Comparison of ENCODE assay signal across 19 mouse cellular contexts in genomic region chr15:81122078-81122477, GRCm38 (mm10).
DNase-seq lines count a peak whose midpoint lies in the region; ATAC-seq and TF ChIP-seq lines count a peak whose summit lies in the region.
"Had no signal": no experiment of that assay in that cellular context is flagged by ENCODE, and none has a peak within 500 bp of the region (broad histone marks: within the 10 kb centered on the region; RNA-seq: fewer than 3 reads in every experiment).

No protein-coding gene starts in this region.

- peak overlapping the region; percentile 79 for H3K27ac ChIP-seq in hindbrain, embryonic 10.5 days
- no peak overlapping the region for H3K27ac ChIP-seq in hindbrain, postnatal 0 days
- peak overlapping the region; percentile 34; the same call in 1 of the 2 replicates for H3K27ac ChIP-seq in neural tube, embryonic 11.5 days (ENCODE audit: low read depth, low read length)

- TF ChIP-seq CTCF in hindbrain, postnatal 0 days (IDR thresholded peaks at IDR 0.05; ENCODE audit: low read depth), result no peak

- peaks cover 34% of the 10 kb centered on the region for H3K4me1 ChIP-seq in hindbrain, embryonic 10.5 days (replicated peaks)
- no peaks in the 10 kb centered on the region for H3K4me1 ChIP-seq in hindbrain, postnatal 0 days (ENCODE audit: insufficient read depth, low read length)
- H3K4me1 ChIP-seq in neural tube, embryonic 11.5 days (ENCODE audit: control insufficient read depth, insufficient read depth, low read length), result peaks cover 10% of the 10 kb centered on the region

- 0 out of 2 replicates have a peak, but pooled peaks cover 4% of the 10 kb centered on the region for H3K36me3 ChIP-seq in hindbrain, embryonic 10.5 days
- no peaks in the 10 kb centered on the region for H3K36me3 ChIP-seq in hindbrain, postnatal 0 days (ENCODE audit: insufficient read depth, low read length)
- no peaks in the 10 kb centered on the region for H3K36me3 ChIP-seq in neural tube, embryonic 11.5 days (ENCODE audit: control insufficient read depth, insufficient read depth, low read length)

- H3K4me2 ChIP-seq in hindbrain, postnatal 0 days (ENCODE audit: low read depth, low read length), result no peak overlapping the region
- H3K4me2 ChIP-seq in neural tube, embryonic 11.5 days (ENCODE audit: low read depth), result no peak overlapping the region

- WGBS in hindbrain, embryonic 10.5 days, result 69% methylated on average over 2 of the region's 2 CpGs
- 63% methylated on average over 2 of the region's 2 CpGs for WGBS in hindbrain, postnatal 0 days
- 75% methylated on average over 2 of the region's 2 CpGs for WGBS in neural tube, embryonic 11.5 days

- no peak for ATAC-seq in hindbrain, postnatal 0 days
- ATAC-seq in neural tube, embryonic 11.5 days (ENCODE audit: insufficient read depth, low FRiP score, low TSS enrichment), result no peak
- ATAC-seq: CD4-positive, CD25-positive, alpha-beta regulatory T cell, adult 4 months; liver, postnatal 0 days had no signal

- H3K4me3 ChIP-seq in hindbrain, embryonic 10.5 days, result no peak overlapping the region
- H3K4me3 ChIP-seq in hindbrain, postnatal 0 days (ENCODE audit: low read length), result no peak overlapping the region
- H3K4me3 ChIP-seq in neural tube, embryonic 11.5 days (ENCODE audit: low read depth, low read length), result no peak overlapping the region
- H3K4me3 ChIP-seq: megakaryocyte, embryonic 14.5 days had no signal

- no peaks in the 10 kb centered on the region for H3K9me3 ChIP-seq in hindbrain, embryonic 10.5 days
- no peaks in the 10 kb centered on the region for H3K9me3 ChIP-seq in hindbrain, postnatal 0 days (ENCODE audit: low read length)
- no peaks in the 10 kb centered on the region for H3K9me3 ChIP-seq in neural tube, embryonic 11.5 days (ENCODE audit: control insufficient read depth, low read length)
- H3K9me3 ChIP-seq: G1E; megakaryocyte, embryonic 14.5 days had no signal

- DNase-seq in adrenal gland, adult (ENCODE audit: inconsistent age in 2 of 2, low spot score in 1 of 2), result peak; percentile 25 to 62
- no peak for DNase-seq in adrenal gland, postnatal 4 days (ENCODE audit: low spot score in 2 of 2)
- no peak for DNase-seq in hindbrain, embryonic 10.5 days (ENCODE audit: low spot score)
- no peak for DNase-seq in hindbrain, postnatal 0 days (ENCODE audit: low spot score)
- DNase-seq in neural tube, embryonic 11.5 days (ENCODE audit: low spot score), result no peak
- no peak for DNase-seq in neural tube, embryonic 10.5 days (ENCODE audit: extremely low spot score, low spot score)
- DNase-seq in retina, postnatal 1 day, result peak; percentile 48
- DNase-seq in layer of hippocampus, postnatal 36 days, result no peak
- DNase-seq: cerebellum, postnatal 25 days; gastrocnemius, postnatal 36 days; kidney, adult 2 months; kidney, postnatal 25 days; liver; liver, postnatal 0 days; lung, postnatal 14 days; thymus, postnatal 4 days had no signal

- no peaks in the 10 kb centered on the region for H3K27me3 ChIP-seq in hindbrain, embryonic 10.5 days (ENCODE audit: insufficient read depth, poor library complexity, severe bottlenecking)
- no peaks in the 10 kb centered on the region for H3K27me3 ChIP-seq in hindbrain, postnatal 0 days (ENCODE audit: insufficient read depth, low read length)
- no peaks in the 10 kb centered on the region for H3K27me3 ChIP-seq in neural tube, embryonic 11.5 days (ENCODE audit: control insufficient read depth, insufficient read depth, low read length)
- H3K27me3 ChIP-seq: megakaryocyte, embryonic 14.5 days had no signal

- H3K9ac ChIP-seq in hindbrain, postnatal 0 days (replicated peaks; ENCODE audit: low read length), result no peak overlapping the region
- no peak overlapping the region for H3K9ac ChIP-seq in neural tube, embryonic 11.5 days (ENCODE audit: low read length)
- H3K9ac ChIP-seq: liver, postnatal 0 days had no signal

Comparison
In these comparisons a context has a peak if more than half of its experiments do, and no peak if none do; other contexts are left out.
1. DNase-seq: peak in adrenal gland, adult (2 of 2) and retina, postnatal 1 day (single experiment); none in adrenal gland, postnatal 4 days (0 of 2), hindbrain, embryonic 10.5 days (single experiment), hindbrain, postnatal 0 days (single experiment), neural tube, embryonic 11.5 days (single experiment), neural tube, embryonic 10.5 days (single experiment) and layer of hippocampus, postnatal 36 days (0 of 2).